Mouse (Mus musculus) embryonic stem cell, embryonic (primary cell): ENCODE data around the gene Il25.
"Not testable (repeated sequence)": the region's sequence is repeated elsewhere in the genome, so short reads cannot be mapped to it uniquely, and the experiment has no call there.

Experiments used
- CTCF ChIA-PET, 4 experiments: fragments of 300-600 bp in 2 of 4; fragments of 350-600 bp in 2 of 4; sonication (Branson Sonifier 250); formaldehyde crosslinking; loops; one replicate each; lab custom pipeline; 2022; ENCODE audit warnings: inconsistent platforms in 2 of 4; lab: Charles Lee
- POLR2A ChIA-PET, 4 experiments: fragments of 300-600 bp in 2 of 4; fragments of 350-600 bp in 2 of 4; sonication (Branson Sonifier 250); formaldehyde crosslinking; loops; one replicate each; lab custom pipeline; 2022; ENCODE audit warnings: antibody characterized with exemption in 4 of 4, inconsistent platforms in 1 of 4; lab: Charles Lee

The Il25 gene

DNA sequence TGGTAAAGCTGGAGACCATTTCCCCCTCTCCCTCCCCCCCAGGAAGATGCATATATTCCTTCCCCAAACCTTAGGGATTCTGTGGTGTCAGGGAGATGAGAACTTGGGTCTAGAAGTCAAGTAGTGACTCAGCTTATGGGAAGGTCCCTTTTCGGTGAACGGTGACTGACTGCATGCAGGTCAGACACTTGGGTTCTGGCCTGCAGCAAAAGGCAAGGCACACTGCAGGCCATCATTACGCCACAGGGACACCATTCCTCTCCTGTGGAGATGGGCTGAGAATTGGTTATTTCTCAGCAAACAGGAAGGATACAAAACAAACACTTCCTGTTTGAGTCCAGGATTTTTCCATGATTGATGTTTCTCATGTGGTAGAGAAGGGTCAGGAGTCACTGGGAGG is 26.7 kb downstream of the Il25 start:
- CTCF ChIA-PET: interaction anchor here in 1 of 4 experiments (1.7 kb wide), 1 partner anchor 19 kb away, joined by 3 read pairs; no protein-coding TSS in a partner anchor
- POLR2A ChIA-PET: no interaction called here

- POLR2A ChIA-PET: not testable (repeated sequence)
- CTCF ChIA-PET: interaction anchor here in 1 of 4 experiments (1.7 kb wide), 1 partner anchor 20 kb away, joined by 3 read pairs; no protein-coding TSS in a partner anchor
Observed at GRCm38 (mm10) chr14:54959853-54960613, 27.5 kb downstream of the Il25 start.

DNA sequence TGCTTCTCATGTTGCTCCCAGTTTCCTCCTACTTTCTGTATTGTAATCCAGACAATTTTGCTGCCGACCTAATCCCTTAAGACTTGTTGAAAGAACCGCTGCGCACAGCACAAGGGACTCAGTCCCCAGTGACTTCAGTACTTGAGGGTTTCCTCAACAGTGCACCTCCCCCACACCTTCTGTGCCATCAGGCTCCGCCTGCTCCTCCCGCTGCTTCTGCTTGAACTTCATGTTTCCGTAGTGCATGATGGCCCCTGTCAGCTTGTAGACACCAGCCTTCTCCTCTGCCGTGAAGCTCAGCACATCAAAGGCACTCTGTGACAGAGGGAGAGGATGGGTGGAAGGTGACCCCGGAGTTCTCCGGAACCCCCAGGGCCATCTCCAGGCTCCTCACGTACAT is 28.3 kb downstream of the Il25 start:
- CTCF ChIA-PET: interaction anchor here in 2 of 4 experiments (0.6 kb wide), 2 partner anchors 160 to 771 kb away, joined by 3 read pairs; no protein-coding TSS in a partner anchor
- POLR2A ChIA-PET: interaction anchor here in 2 of 4 experiments (0.7 kb wide), 2 partner anchors 15 to 54 kb away, joined by 4 to 9 read pairs; partner anchors contain the start of gene Ngdn (in 1 of the 2)

- ChIA-PET POLR2A (no interaction called here), CTCF (interaction anchor here in 1 of 4 experiments (1.0 kb wide), 1 partner anchor 174 kb away, joined by 6 read pairs; no protein-coding TSS in a partner anchor)
Observed at GRCm38 (mm10) chr14:54961487-54961886, 29.0 kb downstream of the Il25 start.

DNA sequence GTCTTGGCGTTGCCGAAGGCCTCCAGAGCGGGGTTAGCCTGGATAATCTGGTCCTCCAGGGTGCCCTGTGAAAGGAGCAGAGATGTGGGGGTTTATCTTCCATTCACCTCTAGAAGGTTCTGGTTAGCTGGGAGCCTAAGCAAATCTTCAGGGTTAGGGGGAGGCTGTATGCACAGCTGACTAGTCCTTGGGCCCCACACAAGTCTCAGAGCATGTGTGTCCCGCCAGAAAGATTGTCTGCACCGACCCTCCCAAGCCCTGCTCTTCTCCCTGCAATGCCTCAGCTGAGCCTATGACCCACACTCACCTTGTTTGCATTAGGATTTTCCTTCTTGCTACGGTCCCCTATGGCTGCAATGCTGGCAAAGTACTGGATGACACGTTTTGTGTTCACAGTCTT is 30.2 kb downstream of the Il25 start:
- CTCF ChIA-PET: interaction anchor here in 1 of 4 experiments (1.0 kb wide), 1 partner anchor 175 kb away, joined by 6 read pairs; no protein-coding TSS in a partner anchor

DNA sequence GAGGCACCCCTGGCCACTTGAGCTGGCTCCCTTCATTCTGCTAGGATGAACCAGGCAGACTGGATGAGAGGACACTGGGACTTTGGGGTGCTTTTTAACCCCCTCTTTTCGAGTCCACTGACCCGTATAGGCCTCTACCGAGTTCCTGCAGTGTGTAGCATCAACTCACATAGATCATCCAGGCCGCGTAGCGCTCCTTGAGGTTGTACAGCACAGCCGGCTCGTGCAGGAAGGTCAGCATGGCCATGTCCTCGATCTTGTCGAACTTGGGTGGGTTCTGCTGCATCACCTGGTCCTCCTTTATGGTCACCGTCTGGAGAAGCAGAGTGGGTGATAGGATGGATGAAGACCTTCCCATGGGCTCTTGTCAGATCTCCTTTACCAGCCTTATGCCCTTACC is 31.2 kb downstream of the Il25 start:
- POLR2A ChIA-PET: interaction anchor here in 2 of 4 experiments (0.5 to 1.0 kb wide), 4 partner anchors 10 to 369 kb away, joined by 3 to 5 read pairs (median 4); no protein-coding TSS in a partner anchor

More for the DNA sequence above, 30.2 kb downstream of the Il25 start:
- POLR2A ChIA-PET: no interaction called here

GRCm38 (mm10) chr14:54965044-54965443 is 32.5 kb downstream of the Il25 start:
- ChIA-PET POLR2A (no interaction called here), CTCF (no interaction called here)

More for the DNA sequence above, 31.2 kb downstream of the Il25 start:
- CTCF ChIA-PET: interaction anchor here in 1 of 4 experiments (0.8 kb wide), 1 partner anchor 24 kb away, joined by 3 read pairs; no protein-coding TSS in a partner anchor

GRCm38 (mm10) chr14:54965631-54966030 is 33.1 kb downstream of the Il25 start:
- POLR2A ChIA-PET: interaction anchor here in 1 of 4 experiments (0.7 kb wide), 2 partner anchors 17 to 66 kb away, joined by 5 to 6 read pairs; no protein-coding TSS in a partner anchor
- CTCF ChIA-PET: interaction anchor here in 1 of 4 experiments (0.8 kb wide), 1 partner anchor 45 kb away, joined by 3 read pairs; no protein-coding TSS in a partner anchor

DNA sequence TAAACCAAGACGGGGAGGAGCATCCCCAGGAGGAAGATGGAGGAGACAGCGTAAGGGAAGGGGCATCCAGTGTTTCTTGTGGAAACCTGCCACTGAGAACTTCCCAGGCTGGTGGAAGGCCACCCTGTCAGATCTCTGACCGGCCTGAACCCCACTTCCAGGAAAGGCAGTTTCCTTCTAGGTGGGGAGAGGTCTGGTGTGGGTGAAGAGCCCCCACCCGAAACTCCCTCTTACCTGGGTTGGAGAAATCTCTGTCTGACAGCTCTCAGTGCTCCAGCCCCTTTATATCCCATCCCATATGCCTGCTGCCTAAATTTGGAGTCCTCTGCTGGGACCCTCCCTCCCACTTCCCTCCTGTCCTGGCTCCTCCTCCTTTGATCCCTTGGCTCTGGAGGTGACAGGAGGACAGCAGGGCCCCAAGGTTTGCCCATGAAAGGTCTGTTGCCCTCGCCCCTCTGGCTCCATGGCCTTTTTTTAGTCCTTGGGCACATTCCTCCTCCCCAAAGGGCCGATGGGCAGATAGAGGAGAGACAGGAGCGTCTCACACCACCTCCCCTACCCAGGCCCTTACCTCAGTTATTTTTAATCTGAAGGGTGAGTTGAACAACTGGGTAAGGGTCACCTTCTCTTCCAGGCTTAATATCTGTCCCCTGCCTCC is 34.0 kb downstream of the Il25 start, which contains the start of gene Myh6:
Gene Myh6, minus strand, starts transcription at position 608 of the 658 bp plus-strand sequence.
- CTCF ChIA-PET: interaction anchor here in 1 of 4 experiments (0.8 kb wide), 1 partner anchor 44 kb away, joined by 3 read pairs; no protein-coding TSS in a partner anchor
- POLR2A ChIA-PET: no interaction called here

- CTCF ChIA-PET: no interaction called here
Observed at GRCm38 (mm10) chr14:54967874-54968273, 35.4 kb downstream of the Il25 start.

DNA sequence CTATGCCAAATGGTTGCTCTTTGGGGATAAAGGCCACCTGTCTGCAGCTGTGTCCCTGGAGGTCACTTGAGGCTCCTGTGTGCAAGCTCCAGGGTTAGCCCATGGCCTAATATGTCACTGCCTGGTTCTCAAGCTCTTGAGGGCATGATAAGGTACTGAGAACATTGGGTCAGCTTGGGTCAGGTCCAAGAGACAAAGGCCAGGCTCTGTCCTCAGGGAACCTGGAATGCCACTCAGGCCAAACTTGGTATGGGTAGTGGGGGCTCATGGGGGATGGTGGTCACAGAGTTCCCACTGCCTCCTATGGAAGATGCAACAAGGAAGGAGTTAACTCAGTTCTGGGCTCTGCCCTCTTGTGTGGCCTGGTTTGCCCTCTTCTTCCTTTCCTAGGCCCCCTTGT is 35.8 kb downstream of the Il25 start:
- POLR2A ChIA-PET: interaction anchor here in 1 of 4 experiments (1.0 kb wide), 1 partner anchor 15 kb away, joined by 3 read pairs; no protein-coding TSS in a partner anchor
- CTCF ChIA-PET: no interaction called here

More at GRCm38 (mm10) chr14:54967874-54968273, 35.4 kb downstream of the Il25 start:
- POLR2A ChIA-PET: no interaction called here

DNA sequence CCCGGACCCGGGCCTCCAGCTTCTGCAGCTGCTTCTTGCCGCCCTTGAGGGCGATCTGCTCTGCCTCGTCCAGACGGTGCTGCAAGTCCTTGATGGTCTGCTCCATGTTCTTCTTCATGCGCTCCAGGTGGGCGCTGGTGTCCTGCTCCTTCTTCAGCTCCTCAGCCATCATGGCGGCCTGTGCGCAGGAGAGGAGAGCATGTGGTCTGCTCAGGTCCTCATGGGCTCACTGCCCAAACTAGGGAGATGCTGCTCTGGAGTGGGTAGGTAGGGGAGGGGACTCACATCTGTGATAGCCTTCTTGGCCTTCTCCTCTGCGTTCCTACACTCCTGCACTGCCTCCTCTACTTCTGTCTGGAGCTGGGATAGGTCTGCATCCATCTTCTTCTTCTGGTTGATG is 40.3 kb downstream of the Il25 start:
- POLR2A ChIA-PET: interaction anchor here in 3 of 4 experiments (1.0 to 2.1 kb wide), 5 partner anchors 8 to 46 kb away, joined by 3 to 19 read pairs (median 8); partner anchors contain the start of gene Efs (in 1 of the 3)
- CTCF ChIA-PET: interaction anchor here in 1 of 4 experiments (0.7 to 1.9 kb wide), 3 partner anchors 29 to 42 kb away, joined by 3 to 16 read pairs (median 3); partner anchors contain the start of gene Ngdn

DNA sequence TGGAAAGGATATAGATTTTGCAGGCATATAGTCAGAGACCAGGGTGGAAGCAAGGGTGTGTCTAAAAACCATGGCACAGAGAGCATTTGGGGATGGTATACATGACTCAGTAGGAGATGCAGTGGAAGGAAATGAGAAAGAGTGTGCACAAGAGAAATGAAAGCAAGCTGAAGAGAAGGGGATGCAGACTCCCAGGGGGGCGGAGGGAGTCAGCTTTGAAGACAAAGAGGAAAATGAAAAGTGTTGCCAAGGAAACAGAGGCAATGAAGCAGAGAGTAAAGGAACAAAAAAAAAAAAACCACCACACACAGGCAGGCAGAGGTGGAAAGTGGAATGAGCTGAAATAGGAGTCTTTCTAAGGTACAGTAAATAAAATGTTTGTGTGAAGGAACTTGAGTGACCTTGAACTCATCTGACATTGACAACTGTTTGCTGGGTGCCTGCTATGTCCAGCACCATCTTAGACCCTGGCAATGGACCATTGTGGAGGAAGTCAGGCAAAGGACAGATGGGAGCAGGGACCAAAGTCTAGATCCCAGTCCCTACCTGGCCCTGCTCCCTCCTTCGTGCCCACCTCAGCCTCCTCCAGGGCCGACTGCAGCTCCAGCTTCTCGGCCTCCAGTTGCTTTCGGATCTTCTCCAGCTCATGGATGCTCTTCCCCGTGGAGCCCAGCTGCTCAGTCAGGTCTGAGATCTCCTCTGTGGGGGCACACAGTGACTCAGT is 41.7 kb downstream of the Il25 start:
- ChIA-PET POLR2A (interaction anchor here in 2 of 4 experiments (0.6 to 1.6 kb wide), 4 partner anchors 10 to 26 kb away, joined by 3 to 5 read pairs (median 4); no protein-coding TSS in a partner anchor), CTCF (interaction anchor here in 2 of 4 experiments (0.6 to 0.7 kb wide), 2 partner anchors 10 to 223 kb away, joined by 3 read pairs; no protein-coding TSS in a partner anchor)

GRCm38 (mm10) chr14:54976633-54977032 is 44.1 kb downstream of the Il25 start, which contains the start of gene Gm17428:
Gm17428 (plus strand) TSS chr14:54976933.
- POLR2A ChIA-PET: no interaction called here
- CTCF ChIA-PET: no interaction called here

DNA sequence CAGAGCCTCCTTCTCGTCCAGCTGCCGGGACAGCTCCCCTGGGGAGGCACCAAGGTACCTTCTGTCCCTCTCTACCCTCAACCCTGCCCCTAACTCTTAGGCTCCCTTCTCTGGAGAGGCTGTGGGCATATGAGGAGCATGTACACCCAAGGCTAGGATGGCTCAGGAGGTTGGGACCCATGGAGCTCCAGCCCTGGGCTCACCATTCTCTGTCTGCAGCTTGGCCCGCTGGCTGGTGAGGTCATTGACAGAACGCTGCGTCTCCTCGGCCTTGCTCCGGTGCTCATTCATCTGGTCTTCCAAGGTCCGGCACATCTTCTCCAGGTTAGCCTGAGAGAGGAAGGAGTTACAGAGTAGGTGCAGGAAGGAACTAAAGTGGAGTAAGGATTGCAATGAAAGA is 46.2 kb downstream of the Il25 start:
- ChIA-PET CTCF (interaction anchor here in 2 of 4 experiments (0.7 to 0.8 kb wide), 2 partner anchors 9 to 51 kb away, joined by 3 to 7 read pairs; no protein-coding TSS in a partner anchor), POLR2A (interaction anchor here in 1 of 4 experiments (0.6 to 1.5 kb wide), 2 partner anchors 11 to 28 kb away, joined by 3 to 5 read pairs; no protein-coding TSS in a partner anchor)

GRCm38 (mm10) chr14:54981934-54982333 is 49.4 kb downstream of the Il25 start:
- ChIA-PET POLR2A (interaction anchor here in 2 of 4 experiments (0.6 to 1.7 kb wide), 2 partner anchors 29 to 33 kb away, joined by 3 to 5 read pairs; no protein-coding TSS in a partner anchor), CTCF (interaction anchor here in 1 of 4 experiments (1.0 kb wide), 1 partner anchor 36 kb away, joined by 4 read pairs; no protein-coding TSS in a partner anchor)
